Mouse (Mus musculus): Measurements from ENCODE around the gene Wdr47. TPM values are rescaled to one million over a fixed set of nuclear protein-coding genes. Genes with fewer than 3 reads are reported as not detected.
"Not testable (repeated sequence)": the region's sequence is repeated elsewhere in the genome, so short reads cannot be mapped to it uniquely, and the experiment has no call there.

Gene Wdr47
- total RNA-seq, 4 experiments from 2014 or later: 3.5 to 7.7 (median 5.0) TPM

DNA sequence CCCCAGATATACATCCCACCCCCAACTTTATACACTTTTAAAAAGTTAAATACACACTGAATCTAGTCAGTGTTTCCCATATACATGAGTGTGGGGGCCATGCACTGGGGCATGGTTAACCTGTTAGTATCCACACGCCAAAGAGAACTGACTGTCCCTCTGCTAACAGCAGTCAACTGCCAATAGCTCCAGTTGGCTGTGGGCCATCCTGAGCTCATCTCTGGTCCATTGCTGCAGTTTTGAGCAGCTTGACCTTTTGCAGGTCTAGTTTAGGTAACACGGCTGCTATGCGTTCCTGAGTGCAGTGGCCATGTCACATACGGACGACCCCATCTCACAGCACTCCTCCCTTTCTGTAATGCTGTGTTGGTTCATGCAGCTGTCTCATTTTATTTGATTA, 43.7 kb downstream of the Wdr47 start:
- DNase-seq (ENCODE audit: low spot score in 2 of 2): no peak

- no peak for DNase-seq (ENCODE audit: low spot score in 2 of 2)
These were observed 48.3 kb downstream of the Wdr47 start for GRCm38 (mm10) chr3:108639412-108639811.

DNA sequence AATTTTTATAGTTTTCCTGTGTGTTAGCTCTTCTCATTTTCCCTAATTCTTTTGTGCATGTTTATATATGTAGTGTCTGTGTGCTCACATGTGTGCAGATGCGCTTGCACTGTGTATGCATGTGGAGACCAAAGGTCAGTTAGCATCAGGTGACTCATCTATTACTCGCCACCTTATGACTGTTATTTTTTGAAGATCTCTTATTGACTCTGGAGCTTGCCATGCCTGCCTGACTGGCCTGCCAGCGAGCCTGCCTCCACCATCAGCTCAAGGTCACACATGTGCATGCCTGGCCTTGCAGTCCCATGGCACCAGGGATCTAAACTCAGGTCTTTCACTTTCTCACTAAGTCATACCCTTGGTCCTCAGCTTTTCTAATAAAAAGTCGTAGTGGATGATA, 49.9 kb downstream of the Wdr47 start:
- DNase-seq (ENCODE audit: low spot score in 2 of 2): no peak

- DNase-seq (ENCODE audit: low spot score in 2 of 2): no peak
These were observed 53.8 kb downstream of the Wdr47 start for GRCm38 (mm10) chr3:108644856-108645255.

DNA sequence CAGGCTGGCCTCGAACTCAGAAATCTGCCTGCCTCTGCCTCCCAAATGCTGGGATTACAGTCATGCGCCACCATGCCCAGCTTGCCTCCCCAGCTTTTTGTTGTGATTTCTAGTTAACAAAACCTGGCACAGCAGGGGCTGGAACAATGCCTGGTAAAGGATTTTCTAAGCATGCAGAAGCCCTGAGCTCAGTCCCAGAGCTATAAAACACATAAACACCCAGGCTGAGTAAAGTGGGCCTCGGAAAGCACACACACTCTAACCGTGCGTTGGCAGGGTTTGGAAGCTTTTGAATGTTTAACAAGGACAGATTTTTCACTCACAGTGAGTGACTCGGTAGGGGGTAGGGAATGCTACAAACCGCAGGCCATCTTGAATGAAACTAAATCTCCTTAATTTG, 55.0 kb downstream of the Wdr47 start:
- DNase-seq (ENCODE audit: low spot score in 2 of 2): no peak

GRCm38 (mm10) chr3:108647681-108648080, 56.6 kb downstream of the Wdr47 start:
- DNase-seq (ENCODE audit: low spot score in 2 of 2): not testable (repeated sequence)

DNA sequence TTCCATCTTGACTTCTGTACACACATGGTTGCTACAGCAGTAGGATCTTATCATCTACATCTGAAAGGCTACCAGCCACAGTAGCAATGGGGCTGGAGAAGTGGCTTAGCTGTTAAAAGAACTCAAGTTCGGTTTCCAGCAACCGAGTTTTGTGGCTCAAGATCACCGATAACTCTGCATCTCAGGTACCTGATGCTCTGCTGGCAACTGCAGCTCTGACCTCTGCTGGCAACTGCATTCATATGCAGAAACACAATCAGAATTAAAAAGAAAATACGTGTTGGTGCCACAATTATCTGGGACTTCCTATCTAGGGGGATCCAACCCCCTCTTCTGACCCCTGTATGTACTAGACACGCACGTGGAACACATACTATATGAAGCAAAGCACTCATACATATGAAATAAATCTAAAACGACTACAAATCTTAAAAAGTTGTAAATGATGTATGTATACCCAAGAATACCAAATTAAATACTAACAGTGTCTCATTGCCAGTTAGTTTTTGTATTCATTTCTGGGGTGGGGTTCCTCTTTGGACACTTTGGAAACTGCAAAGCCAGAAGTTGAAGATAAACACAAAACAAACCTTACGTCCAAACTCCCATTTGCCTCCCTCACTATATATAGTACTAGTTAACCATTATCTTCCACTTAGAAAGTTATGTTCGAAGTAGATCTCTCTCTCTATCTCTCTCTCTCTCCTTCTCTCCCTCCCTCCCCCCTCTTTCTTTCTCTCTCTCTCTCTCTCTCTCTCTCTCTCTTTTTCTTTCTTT, 62.0 kb downstream of the Wdr47 start:
- DNase-seq (ENCODE audit: low spot score in 2 of 2): no peak

DNA sequence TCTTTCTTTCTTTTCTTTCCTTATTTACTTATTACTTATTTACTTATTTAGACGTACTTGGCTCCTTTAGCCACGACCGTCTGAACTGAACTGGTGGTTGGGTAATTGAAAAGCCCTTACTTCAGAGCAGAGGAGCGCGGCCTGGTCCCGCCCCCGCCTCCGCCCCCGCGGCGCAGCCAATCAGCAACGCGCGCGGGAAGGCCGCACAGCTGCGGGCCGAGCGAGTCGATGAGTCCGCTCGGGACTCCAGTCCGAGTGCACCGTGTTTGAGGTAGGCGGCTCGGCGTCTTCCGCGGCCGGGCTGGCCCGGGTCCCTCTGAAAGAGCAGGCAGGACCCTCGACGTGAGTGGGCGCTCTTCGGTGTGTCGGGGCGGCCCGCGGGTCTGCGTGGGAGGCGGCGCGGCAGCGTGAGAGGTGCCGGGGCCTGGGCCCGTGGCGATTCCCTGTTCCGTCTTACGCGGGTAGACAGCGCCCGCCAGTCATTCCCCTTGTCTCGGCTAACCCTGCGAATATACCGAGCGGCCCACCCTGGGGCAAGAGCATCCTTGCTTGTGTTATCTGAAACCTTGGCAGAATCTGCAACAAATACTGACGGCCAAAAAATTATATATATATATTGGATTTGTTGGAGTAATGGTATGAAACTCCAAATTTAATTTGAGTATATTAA, 62.8 kb downstream of the Wdr47 start, which contains the start of gene Clcc1:
Clcc1 (plus strand) TSS at position 204 of the 670 bp plus-strand sequence.
- DNase-seq (ENCODE audit: low spot score in 2 of 2): peak; percentile 94 to 95

GRCm38 (mm10) chr3:108654566-108654965, 63.5 kb downstream of the Wdr47 start:
- no peak for DNase-seq (ENCODE audit: low spot score in 2 of 2)

- DNase-seq (ENCODE audit: low spot score in 2 of 2): no peak
These were observed 64.4 kb downstream of the Wdr47 start for GRCm38 (mm10) chr3:108655486-108655885.

DNA sequence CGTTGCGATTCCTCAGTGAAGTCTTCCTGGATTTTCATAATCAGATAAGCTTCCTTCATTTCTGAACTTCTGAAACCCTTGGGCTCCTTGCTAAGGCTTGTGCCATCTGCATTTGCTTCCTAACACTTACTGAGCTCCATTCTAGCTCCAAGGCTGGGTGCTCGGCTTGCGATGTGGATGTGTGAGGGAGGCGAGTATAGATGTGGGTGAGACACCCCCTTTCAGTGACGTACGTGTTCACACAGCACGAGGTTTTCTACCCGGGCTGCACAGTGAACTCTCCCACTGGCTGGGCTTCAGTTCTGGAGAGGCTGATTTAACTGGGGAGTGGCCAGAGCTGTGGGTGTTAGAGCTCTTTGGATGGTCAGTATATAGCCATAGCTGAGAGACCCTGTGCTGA, 67.5 kb downstream of the Wdr47 start:
- DNase-seq (ENCODE audit: low spot score in 2 of 2): no peak

- DNase-seq (ENCODE audit: low spot score in 2 of 2): no peak
These were observed 69.9 kb downstream of the Wdr47 start for GRCm38 (mm10) chr3:108660941-108661340.

GRCm38 (mm10) chr3:108676616-108677015, 85.5 kb downstream of the Wdr47 start:
- no peak for DNase-seq (ENCODE audit: low spot score in 2 of 2)

- DNase-seq (ENCODE audit: low spot score in 2 of 2): no peak
These were observed 89.9 kb downstream of the Wdr47 start for GRCm38 (mm10) chr3:108681004-108681403.

DNA sequence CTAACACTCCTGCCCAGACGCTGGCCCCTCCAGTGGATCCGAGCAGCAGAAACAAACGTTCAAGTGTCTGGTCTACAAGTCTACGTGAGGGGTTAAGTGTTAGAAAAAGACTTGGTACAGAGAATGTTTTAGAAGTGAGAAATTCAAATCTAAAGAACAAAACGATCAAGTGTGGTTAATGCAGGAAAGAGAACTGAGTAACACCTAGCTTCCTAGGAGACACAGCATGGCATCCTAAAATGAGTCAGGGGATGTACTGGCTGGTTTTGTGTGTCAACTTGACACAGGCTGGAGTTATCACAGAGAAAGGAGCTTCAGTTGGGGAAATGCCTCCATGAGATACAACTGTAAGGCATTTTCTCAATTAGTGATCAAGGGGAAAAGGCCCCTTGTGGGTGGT, 92.5 kb downstream of the Wdr47 start:
- DNase-seq (ENCODE audit: low spot score in 2 of 2): not testable (repeated sequence)

DNA sequence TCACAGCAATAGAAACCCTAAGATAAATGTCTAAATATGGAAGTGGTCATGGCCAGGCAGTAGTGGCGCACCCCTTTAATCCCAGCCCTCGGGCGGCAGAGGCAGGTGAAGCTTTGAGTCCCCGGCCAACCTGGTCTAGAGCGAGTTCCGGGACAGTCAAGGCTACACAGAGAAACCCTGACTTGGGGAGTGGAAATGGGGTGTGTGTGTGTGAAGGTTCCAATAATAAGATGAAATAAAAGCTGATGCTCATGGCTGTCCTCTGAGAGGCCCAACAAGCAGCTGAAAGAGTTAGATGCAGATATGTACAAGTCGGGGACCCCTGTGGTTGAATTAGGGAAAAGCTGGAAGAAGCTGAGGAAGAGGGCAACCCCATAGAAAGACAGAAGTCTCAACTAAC, 94.6 kb downstream of the Wdr47 start:
- no peak for DNase-seq (ENCODE audit: low spot score in 2 of 2)

GRCm38 (mm10) chr3:108689015-108689441, 97.9 kb downstream of the Wdr47 start:
- no peak for DNase-seq (ENCODE audit: low spot score in 2 of 2)

DNA sequence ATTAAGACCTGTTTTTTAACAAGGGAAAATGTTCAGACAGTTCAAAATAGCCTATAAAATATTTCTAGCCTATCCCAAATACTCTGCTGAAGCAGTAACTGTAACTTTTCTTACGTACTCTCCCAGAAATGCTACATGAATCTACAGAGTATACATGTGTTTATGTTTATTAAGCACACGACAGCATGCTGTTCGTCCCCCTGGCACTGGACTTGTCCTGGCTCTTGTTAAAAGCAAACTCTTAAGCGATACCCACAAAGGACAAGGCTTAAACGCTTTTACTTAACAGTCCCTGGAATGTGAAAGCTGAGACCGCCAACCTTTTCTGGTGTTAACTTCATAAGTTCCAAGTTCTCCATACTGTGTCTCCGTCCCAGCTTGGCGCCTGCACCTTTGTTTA, 98.4 kb downstream of the Wdr47 start:
- no peak for DNase-seq (ENCODE audit: low spot score in 2 of 2)

- DNase-seq (ENCODE audit: low spot score in 2 of 2): no peak
These were observed 98.9 kb downstream of the Wdr47 start for GRCm38 (mm10) chr3:108689979-108690378.

DNA sequence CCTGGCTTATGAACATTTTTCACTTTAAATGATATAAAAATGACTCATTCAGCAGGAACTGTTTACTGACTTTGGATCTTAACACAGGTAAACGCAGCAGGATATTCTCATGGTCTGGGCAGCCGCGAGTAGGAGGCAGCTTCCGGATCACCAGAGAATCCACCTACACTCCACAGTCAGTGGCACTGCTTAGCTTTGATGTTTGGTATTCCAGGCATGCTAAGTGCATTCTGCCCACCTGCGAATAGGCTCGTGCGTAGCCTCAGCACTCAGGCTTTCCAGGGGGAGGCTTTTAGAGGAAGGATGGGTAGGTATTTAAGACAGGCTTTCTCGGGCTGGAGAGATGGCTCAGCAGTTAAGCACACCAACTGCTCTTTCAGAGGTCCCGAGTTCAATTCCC, 103.2 kb downstream of the Wdr47 start:
- DNase-seq (ENCODE audit: low spot score in 2 of 2): no peak
